Mouse (Mus musculus) CH12.LX (cell line): ENCODE measurements around the gene Olfr1535. TPM values are rescaled to one million over a fixed set of nuclear protein-coding genes. Genes with fewer than 3 reads are reported as not detected.

Experiments
- DNase-seq: peaks from one replicate; pipeline ENCODE4 v3.0.0-alpha.2; 2013; ENCODE audit errors: extremely low read depth
- H3K27ac ChIP-seq: 2 replicates; pipeline ENCODE4 v1.5.1; 2012; ENCODE audit warnings: low read depth, mild to moderate bottlenecking, control low read depth, moderate library complexity; ENCODE audit not compliant: insufficient read depth
- H3K27me3 ChIP-seq: replicated peaks from 2 replicates; pipeline ENCODE3; 2012; ENCODE audit warnings: inconsistent platforms
- H3K36me3 ChIP-seq, 2 experiments: replicated peaks in 1 of 2; 2 replicates each; pipeline versions ENCODE3 to v1.6.1; 2012; ENCODE audit warnings: inconsistent platforms in 1 of 2, low read length in 1 of 2, mild to moderate bottlenecking in 1 of 2, mixed read lengths in 1 of 2, moderate library complexity in 1 of 2; ENCODE audit not compliant: control insufficient read depth in 1 of 2, insufficient read depth in 1 of 2
- H3K4me1 ChIP-seq, 2 experiments: 2 replicates each; pipeline ENCODE4 v1.6.1; 2012; ENCODE audit warnings: inconsistent platforms in 1 of 2, moderate library complexity in 1 of 2; ENCODE audit not compliant: insufficient read depth in 2 of 2, control insufficient read depth in 1 of 2
- H3K4me2 ChIP-seq: 2 replicates; pipeline ENCODE4 v1.6.1; 2012; ENCODE audit warnings: low read depth, mild to moderate bottlenecking, control low read depth; ENCODE audit not compliant: poor library complexity, insufficient read depth, severe bottlenecking
- H3K4me3 ChIP-seq, 3 experiments: fragments of 150-350 bp in 1 of 3; sonication (generic) in 1 of 3; replicated peaks in 1 of 3; 2 replicates each; pipeline versions ENCODE3 to v1.5.1; 2011 to 2012; ENCODE audit warnings: low read depth in 2 of 3, low read length in 2 of 3, mild to moderate bottlenecking in 2 of 3, moderate library complexity in 2 of 3, control low read depth in 1 of 3, improper control_type of control experiment in 1 of 3, inconsistent platforms in 1 of 3, mixed read lengths in 1 of 3; ENCODE audit not compliant: poor library complexity in 1 of 3
- H3K79me2 ChIP-seq: replicated peaks from 2 replicates; pipeline ENCODE4 v1.6.1; 2012; ENCODE audit warnings: mild to moderate bottlenecking, moderate library complexity; ENCODE audit not compliant: control insufficient read depth, poor library complexity, insufficient read depth, severe bottlenecking; ENCODE audit errors: extremely low read depth
- H3K9ac ChIP-seq: 2 replicates; pipeline ENCODE4 v1.6.1; 2012; ENCODE audit warnings: low read depth, mild to moderate bottlenecking, control low read depth, moderate library complexity; ENCODE audit not compliant: insufficient read depth
- H3K9me3 ChIP-seq: replicated peaks from 2 replicates; pipeline ENCODE3; 2012; ENCODE audit warnings: low read length, inconsistent platforms, mixed read lengths
- BHLHE40 ChIP-seq: IDR thresholded peaks from 2 replicates; pipeline ENCODE4 v1.6.1; 2011; ENCODE audit warnings: mild to moderate bottlenecking, low read depth, low read length, improper control_type of control experiment
- CTCF ChIP-seq, 2 experiments: IDR thresholded peaks in 1 of 2; conservative IDR thresholded peaks in 1 of 2; 2 replicates each; pipeline ENCODE4 v1.5.1; 2011 to 2012; ENCODE audit warnings: low read depth in 2 of 2, low read length in 2 of 2, improper control_type of control experiment in 1 of 2, inconsistent platforms in 1 of 2, mild to moderate bottlenecking in 1 of 2, moderate library complexity in 1 of 2
- E2F4 ChIP-seq: IDR thresholded peaks from 2 replicates; pipeline ENCODE4 v1.6.1; 2011; ENCODE audit warnings: low read depth, low read length, improper control_type of control experiment; ENCODE audit not compliant: insufficient replicate concordance
- ELF1 ChIP-seq: IDR thresholded peaks from 2 replicates; pipeline ENCODE4 v1.6.1; 2014; ENCODE audit warnings: low read depth, mild to moderate bottlenecking, inconsistent platforms, low read length, improper control_type of control experiment
- ETS1 ChIP-seq: conservative IDR thresholded peaks from 2 replicates; pipeline ENCODE4 v1.6.1; 2012; ENCODE audit warnings: low read depth, mild to moderate bottlenecking, inconsistent platforms, low read length, improper control_type of control experiment, moderate library complexity
- GABPA ChIP-seq: IDR thresholded peaks from 2 replicates; pipeline ENCODE4 v1.6.1; 2012; ENCODE audit warnings: low read depth, low read length, improper control_type of control experiment, inconsistent platforms; ENCODE audit not compliant: insufficient replicate concordance
- IRF4 ChIP-seq: IDR thresholded peaks from 2 replicates; pipeline ENCODE4 v1.6.1; 2014; ENCODE audit warnings: low read depth, mild to moderate bottlenecking, inconsistent platforms, low read length, improper control_type of control experiment
- JUND ChIP-seq: conservative IDR thresholded peaks from 2 replicates; pipeline ENCODE4 v1.6.1; 2011; ENCODE audit warnings: low read depth, low read length, improper control_type of control experiment
- KAT2A ChIP-seq: IDR thresholded peaks from 2 replicates; pipeline ENCODE4 v1.6.1; 2012; ENCODE audit warnings: low read length, improper control_type of control experiment, inconsistent platforms; ENCODE audit not compliant: insufficient replicate concordance
- MAFK ChIP-seq: IDR thresholded peaks from 2 replicates; pipeline ENCODE4 v1.6.1; 2011; ENCODE audit warnings: low read length, improper control_type of control experiment; ENCODE audit not compliant: insufficient replicate concordance
- MEF2A ChIP-seq: IDR thresholded peaks from 2 replicates; pipeline ENCODE4 v1.6.1; 2014; ENCODE audit warnings: low read depth, mild to moderate bottlenecking, inconsistent platforms, low read length, improper control_type of control experiment, borderline replicate concordance
- MXI1 ChIP-seq: IDR thresholded peaks from 2 replicates; pipeline ENCODE4 v1.6.1; 2011; ENCODE audit warnings: mild to moderate bottlenecking, low read depth, low read length, improper control_type of control experiment
- MYC ChIP-seq: IDR thresholded peaks from 2 replicates; pipeline ENCODE4 v1.6.1; 2011; ENCODE audit warnings: low read depth, mild to moderate bottlenecking, improper control_type of control experiment, low read length
- NELFE ChIP-seq: IDR thresholded peaks from 2 replicates; pipeline ENCODE4 v1.6.1; 2011; ENCODE audit warnings: low read depth, low read length, improper control_type of control experiment
- NRF1 ChIP-seq: IDR thresholded peaks from 2 replicates; pipeline ENCODE4 v1.6.1; 2014; ENCODE audit warnings: low read depth, mild to moderate bottlenecking, inconsistent platforms, low read length, improper control_type of control experiment, moderate library complexity
- POLR2A ChIP-seq: IDR thresholded peaks from 2 replicates; pipeline ENCODE4 v1.6.1; 2011; ENCODE audit warnings: low read depth, mild to moderate bottlenecking, improper control_type of control experiment, low read length
- RAD21 ChIP-seq: IDR thresholded peaks from 2 replicates; pipeline ENCODE4 v1.6.1; 2011; ENCODE audit warnings: low read depth, mild to moderate bottlenecking, low read length, improper control_type of control experiment, moderate library complexity
- SIN3A ChIP-seq: IDR thresholded peaks from 2 replicates; pipeline ENCODE4 v1.6.1; 2012; ENCODE audit warnings: low read length, improper control_type of control experiment, inconsistent platforms
- SMC3 ChIP-seq: IDR thresholded peaks from 2 replicates; pipeline ENCODE4 v1.6.1; 2011; ENCODE audit warnings: low read depth, low read length, improper control_type of control experiment
- TBP ChIP-seq: conservative IDR thresholded peaks from 2 replicates; pipeline ENCODE4 v1.6.1; 2011; ENCODE audit warnings: low read depth, low read length, improper control_type of control experiment
- TCF12 ChIP-seq: IDR thresholded peaks from 2 replicates; pipeline ENCODE4 v1.6.1; 2014; ENCODE audit warnings: low read depth, mild to moderate bottlenecking, inconsistent platforms, low read length, improper control_type of control experiment
- UBTF ChIP-seq: IDR thresholded peaks from 2 replicates; pipeline ENCODE4 v1.6.1; 2012; ENCODE audit warnings: low read depth, mild to moderate bottlenecking, inconsistent platforms, low read length, improper control_type of control experiment, moderate library complexity
- USF1 ChIP-seq: IDR thresholded peaks from 2 replicates; pipeline ENCODE4 v1.6.1; 2014; ENCODE audit warnings: low read depth, mild to moderate bottlenecking, inconsistent platforms, low read length, improper control_type of control experiment
- ZKSCAN1 ChIP-seq: IDR thresholded peaks from 2 replicates; pipeline ENCODE4 v1.6.1; 2012; ENCODE audit warnings: low read depth, inconsistent platforms, low read length, improper control_type of control experiment, borderline replicate concordance
- ZMIZ1 ChIP-seq: IDR thresholded peaks from 2 replicates; pipeline ENCODE4 v1.6.1; 2012; ENCODE audit warnings: low read depth, mild to moderate bottlenecking, inconsistent platforms, low read length, improper control_type of control experiment
- dilution Hi-C: fragments of 300-500 bp; cut with MboI; formaldehyde crosslinking; loops from 2 replicates; pipeline ENCODE4 v1.14.3; 2020; ENCODE audit warnings: low sequenced_read_pairs; ENCODE audit not compliant: extremely low pct_unique_long_range_greater_than_20kb, extremely low pct_ligation_motif_present
- in situ Hi-C: fragments of 300-500 bp; cut with MboI; formaldehyde crosslinking; loops from 3 replicates; pipeline ENCODE4 v1.14.3; 2019; ENCODE audit warnings: low sequenced_read_pairs, low pct_ligation_motif_present, low pct_unique_long_range_greater_than_20kb, mixed read lengths
- polyA plus RNA-seq: library from polyadenylated mRNA; unstranded; fragments of >175 nt; gene quantifications from 2 replicates; pipeline ENCODE4 v1.2.1, GENCODE M21; 2012; ENCODE audit warnings: low read depth; ENCODE audit not compliant: insufficient read length
- total RNA-seq, 2 experiments: library from RNA; depleted of rRNA; stranded (reverse); fragments of 300-350 nt in 1 of 2; fragments of >200 nt in 1 of 2; gene quantifications; 2 replicates each; pipeline ENCODE4 v1.2.3; 2012 to 2014

The Olfr1535 gene
- total and polyA plus RNA-seq, 3 experiments: not detected

DNA sequence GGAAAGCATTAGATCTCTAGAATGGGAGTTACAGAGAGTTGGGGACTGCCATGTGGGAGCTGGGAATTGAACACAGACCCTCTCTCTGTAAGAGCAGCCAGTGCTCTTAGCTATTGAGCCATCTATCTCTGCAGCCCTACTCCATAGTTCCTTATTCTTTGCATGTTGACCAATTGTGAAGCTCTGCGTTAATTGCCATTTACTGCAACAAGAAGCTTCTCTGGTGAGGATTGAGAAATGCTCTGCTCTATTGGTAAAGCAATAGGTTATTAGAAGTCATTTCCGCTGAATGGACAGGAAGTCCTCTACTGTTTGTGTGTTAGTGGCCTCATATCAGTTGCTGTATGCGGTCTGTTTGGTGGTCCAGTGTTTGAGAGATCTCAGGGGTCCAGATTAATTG lies 10.2 kb downstream of the Olfr1535 start:
- H3K27ac ChIP-seq: no peak overlapping the region
- TF ChIP-seq CTCF (conservative IDR thresholded peaks at IDR 0.05 in 1 of 2, IDR thresholded peaks at IDR 0.05 in 1 of 2; ENCODE audit: low read depth in 2 of 2, low read length in 2 of 2) (no peak), ETS1 (no peak), UBTF (no peak), ELF1 (no peak), USF1 (no peak), JUND (no peak), MEF2A (no peak)
- dilution Hi-C loops (no loop called here), in situ Hi-C loops (no loop called here)
- no peaks in the 10 kb centered on the region for H3K36me3 ChIP-seq
- peaks cover 0 to 4% of the 10 kb centered on the region in 2 experiments; a peak in 1 of 4 replicates for H3K4me1 ChIP-seq
- H3K79me2 ChIP-seq: no peaks in the 10 kb centered on the region
- no peak overlapping the region for H3K9ac ChIP-seq
- no peak for DNase-seq
- H3K9me3 ChIP-seq: no peaks in the 10 kb centered on the region
- no peak overlapping the region for H3K4me2 ChIP-seq
- no peaks in the 10 kb centered on the region for H3K27me3 ChIP-seq
- H3K4me3 ChIP-seq: no peak overlapping the region

DNA sequence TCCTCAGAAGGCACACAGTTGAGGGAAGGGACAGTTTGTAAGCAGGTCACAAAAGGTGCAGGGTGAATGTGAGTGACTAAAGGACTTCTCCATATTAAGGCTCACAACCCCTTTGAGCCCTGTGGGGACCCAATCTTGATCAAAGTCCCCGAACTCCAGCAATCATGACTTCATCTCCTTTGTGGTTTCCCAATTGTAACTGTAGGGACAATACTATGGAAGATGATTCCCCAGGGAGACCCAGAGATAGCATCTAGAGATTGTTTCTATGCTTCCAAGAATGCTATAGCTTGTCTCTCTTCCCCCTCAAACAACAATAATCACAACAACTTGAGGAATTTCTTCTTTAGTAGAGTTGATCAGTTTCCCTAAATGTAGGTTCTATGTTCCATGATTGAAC lies 17.0 kb downstream of the Olfr1535 start, which contains the start of gene Olfr1366:
TSS of gene Olfr1366 (minus strand) at position 101 of the 400 bp plus-strand sequence.
- no peak within 1 kb of the TSS for H3K9ac ChIP-seq
- in situ Hi-C loops: no loop called here
- H3K27ac ChIP-seq: no peak within 1 kb of the TSS
- DNase-seq: no peak
- H3K36me3 ChIP-seq: no peaks in the 10 kb centered on the region
- no peak within 1 kb of the TSS for H3K4me2 ChIP-seq
- no peak within 1 kb of the TSS for H3K4me3 ChIP-seq
- peaks cover 0 to 4% of the 10 kb centered on the region in 2 experiments; a peak in 1 of 4 replicates for H3K4me1 ChIP-seq
- no peaks in the 10 kb centered on the region for H3K9me3 ChIP-seq
- H3K27me3 ChIP-seq: no peaks in the 10 kb centered on the region
- H3K79me2 ChIP-seq: no peaks in the 10 kb centered on the region
- dilution Hi-C loops: no loop called here
- no peak for TF ChIP-seq MYC
- TF ChIP-seq GABPA: no peak
- no peak for TF ChIP-seq USF1

DNA sequence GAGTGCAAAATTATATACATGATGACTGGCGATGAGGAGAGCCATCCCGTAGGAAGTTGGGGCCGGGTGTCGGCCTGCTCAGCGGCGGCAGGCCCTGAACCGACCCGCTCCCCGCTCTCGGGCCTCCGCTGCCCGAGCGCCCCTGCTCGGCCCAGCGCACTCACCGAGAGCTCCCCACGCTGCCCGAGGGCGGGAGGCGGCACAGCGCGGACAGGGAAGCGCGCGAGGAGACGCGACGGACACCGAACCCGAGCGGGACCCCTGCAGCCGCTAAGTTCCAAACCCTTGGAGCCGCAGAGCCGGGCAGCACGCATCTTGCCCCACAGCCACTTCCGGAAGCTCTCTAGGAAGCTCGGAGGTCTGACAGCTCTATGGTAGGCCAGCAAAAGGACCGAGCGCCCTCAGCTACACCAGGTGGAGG lies 28.9 kb downstream of the Olfr1535 start, which contains the start of gene Zkscan8:
TSS of gene Zkscan8 (minus strand) at position 340 of the 421 bp plus-strand sequence.
- H3K4me2 ChIP-seq: peak within 1 kb of the TSS; percentile 82
- H3K9me3 ChIP-seq: no peaks in the 10 kb centered on the region
- DNase-seq: peak; percentile 89
- H3K4me1 ChIP-seq: peaks cover 0 to 15% of the 10 kb centered on the region in 2 experiments; a peak in 2 of 4 replicates
- peak within 1 kb of the TSS; percentile 36 for H3K27ac ChIP-seq
- in situ Hi-C loops (no loop called here), dilution Hi-C loops (no loop called here)
- peak within 1 kb of the TSS; percentile 75 to 81 (median 77) for H3K4me3 ChIP-seq
- no peaks in the 10 kb centered on the region for H3K27me3 ChIP-seq
- peak within 1 kb of the TSS; percentile 83 for H3K9ac ChIP-seq
- H3K79me2 ChIP-seq: peaks cover 11% of the 10 kb centered on the region; the same call in 1 of the 2 replicates
- H3K36me3 ChIP-seq: peaks cover 9 to 16% of the 10 kb centered on the region in 2 experiments
- TF ChIP-seq SIN3A (peak; percentile 63; the same call in 1 of the 2 replicates), MXI1 (peak; percentile 81), SMC3 (peak; percentile 12; the same call in 1 of the 2 replicates), RAD21 (peak; percentile 11), ZKSCAN1 (no peak), UBTF (peak; percentile 65; the same call in 1 of the 2 replicates), NRF1 (no peak; the same call in none of the 2 replicates), MAFK (no peak), NELFE (peak; percentile 85), IRF4 (peak; percentile 40; the same call in 1 of the 2 replicates), E2F4 (no peak), ZMIZ1 (peak; percentile 73; the same call in 1 of the 2 replicates), KAT2A (0 out of 2 replicates have a peak, but pooled peaks have one; percentile 63), BHLHE40 (0 out of 2 replicates have a peak, but pooled peaks have one; percentile 18), POLR2A (peak; percentile 90), TCF12 (peak; percentile 85), TBP (0 out of 2 replicates have a peak, but pooled peaks have one; percentile 42)
